In genomic region chr9:70847627-70848051, GRCm38 (mm10) we compare ENCODE assay signal across 8 mouse cellular contexts.
DNase-seq lines count a peak whose midpoint lies in the region; ATAC-seq and TF ChIP-seq lines count a peak whose summit lies in the region.

No protein-coding gene starts in this region.

- intact Hi-C loops in heart, adult 2 months (cut with DNase I), result loop anchor here (5.0 kb wide), 1 partner anchor 95 kb away; no protein-coding TSS in a partner anchor

- H3K79me2 ChIP-seq in heart, adult 2 months (replicated peaks; ENCODE audit: control insufficient read depth, insufficient read depth, low read length), result no peaks in the 10 kb centered on the region

- WGBS in forebrain, embryonic 10.5 days, result 49% methylated on average over 8 of the region's 8 CpGs
- 47% methylated on average over 8 of the region's 8 CpGs for WGBS in forebrain, embryonic 11.5 days
- WGBS in heart, adult 2 months, result 25% methylated on average over 8 of the region's 8 CpGs

- H3K27ac ChIP-seq in forebrain, embryonic 10.5 days, result 0 out of 2 replicates have a peak overlapping the region, but pooled peaks have one; percentile 11
- no peak overlapping the region for H3K27ac ChIP-seq in forebrain, embryonic 11.5 days (ENCODE audit: low read depth, low read length)
- H3K27ac ChIP-seq in heart, adult 2 months, result peak overlapping the region; percentile 72

- H3K4me3 ChIP-seq in forebrain, embryonic 10.5 days, result no peak overlapping the region
- no peak overlapping the region for H3K4me3 ChIP-seq in forebrain, embryonic 11.5 days (ENCODE audit: low read depth, low read length)
- no peak overlapping the region for H3K4me3 ChIP-seq in heart, adult 2 months

- no peaks in the 10 kb centered on the region for H3K36me3 ChIP-seq in forebrain, embryonic 10.5 days (replicated peaks)
- H3K36me3 ChIP-seq in forebrain, embryonic 11.5 days (ENCODE audit: control insufficient read depth, insufficient read depth, low read length), result no peaks in the 10 kb centered on the region
- H3K36me3 ChIP-seq in heart, adult 2 months (ENCODE audit: control insufficient read depth, insufficient read depth, low read length), result peaks cover 4% of the 10 kb centered on the region

- no peak for TF ChIP-seq POLR2A in heart, adult 2 months (IDR thresholded peaks at IDR 0.05; ENCODE audit: insufficient read depth, low read depth, low read length)

- ATAC-seq in forebrain, embryonic 11.5 days (replicated peaks; ENCODE audit: low FRiP score), result no peak

- no peaks in the 10 kb centered on the region for H3K27me3 ChIP-seq in forebrain, embryonic 10.5 days (ENCODE audit: poor library complexity, severe bottlenecking)
- no peaks in the 10 kb centered on the region for H3K27me3 ChIP-seq in forebrain, embryonic 11.5 days (ENCODE audit: control insufficient read depth, insufficient read depth, low read length)
- H3K27me3 ChIP-seq in heart, adult 2 months (ENCODE audit: control insufficient read depth, insufficient read depth, low read length), result no peaks in the 10 kb centered on the region

- no peak for DNase-seq in forebrain, embryonic 10.5 days (ENCODE audit: extremely low spot score, low spot score)
- DNase-seq in forebrain, embryonic 11.5 days (ENCODE audit: low spot score), result no peak
- DNase-seq in MN1 (ENCODE audit: low spot score) (peak; percentile 14), liver (peak; percentile 85)
- peak in 1 of 2 experiments; percentile 52 for DNase-seq in heart, adult 2 months
- peak; percentile 18 to 44 for DNase-seq in natural killer cell, adult 2 months (ENCODE audit: low spot score in 2 of 2)
- DNase-seq in testis, postnatal 10 days (ENCODE audit: low spot score), result no peak
- no peak for DNase-seq in adrenal gland, adult 8-10 months

- H3K4me1 ChIP-seq in forebrain, embryonic 10.5 days, result peaks cover 18% of the 10 kb centered on the region
- peaks cover 2% of the 10 kb centered on the region; the same call in 1 of the 2 replicates for H3K4me1 ChIP-seq in forebrain, embryonic 11.5 days (replicated peaks; ENCODE audit: control insufficient read depth, insufficient read depth, low read length)
- H3K4me1 ChIP-seq in heart, adult 2 months (ENCODE audit: control insufficient read depth, insufficient read depth, low read length), result peaks cover 12% of the 10 kb centered on the region

- TF ChIP-seq EP300 in heart, adult 2 months (IDR thresholded peaks at IDR 0.05; ENCODE audit: insufficient read depth, low read depth, low read length), result no peak

- peak; percentile 27; the same call in 1 of the 2 replicates for TF ChIP-seq CTCF in heart, adult 2 months (IDR thresholded peaks at IDR 0.05)

- no peak overlapping the region for H3K9ac ChIP-seq in forebrain, embryonic 11.5 days (ENCODE audit: low read length)
- H3K9ac ChIP-seq in heart, adult 2 months (ENCODE audit: low read depth, low read length), result no peak overlapping the region

- no peak overlapping the region for H3K4me2 ChIP-seq in forebrain, embryonic 11.5 days (ENCODE audit: low read depth, low read length, severe bottlenecking)

- no peaks in the 10 kb centered on the region for H3K9me3 ChIP-seq in forebrain, embryonic 10.5 days
- no peaks in the 10 kb centered on the region for H3K9me3 ChIP-seq in forebrain, embryonic 11.5 days (ENCODE audit: control insufficient read depth, low read length)

Comparison
In these comparisons a context has a peak if more than half of its experiments do, and no peak if none do; other contexts are left out.
1. DNase-seq: peak in MN1 (single experiment), liver (single experiment) and natural killer cell, adult 2 months (2 of 2); none in forebrain, embryonic 10.5 days (single experiment), forebrain, embryonic 11.5 days (single experiment), testis, postnatal 10 days (single experiment) and adrenal gland, adult 8-10 months (single experiment).